Mouse (Mus musculus): ENCODE data around the gene Nudcd2. TPM values are rescaled to one million over a fixed set of nuclear protein-coding genes. Genes with fewer than 3 reads are reported as not detected.

Nudcd2 gene
- polyA plus RNA-seq (2017; shearing (Covaris generic)): 53.5 TPM

GRCm38 (mm10) chr11:40733339-40734174, at the start of gene Nudcd2, which contains the start of gene Hmmr:
Gene Nudcd2, plus strand, starts transcription at chr11:40733667.
Gene Hmmr, minus strand, starts transcription at chr11:40733422.

GRCm38 (mm10) chr11:40695103-40695502, 38.4 kb upstream of the Nudcd2 start, which contains the start of gene Mat2b:
Gene Mat2b, minus strand, starts transcription at chr11:40695203.

GRCm38 (mm10) chr11:40755109-40755627, 21.7 kb downstream of the Nudcd2 start, which contains the start of gene Ccng1:
Gene Ccng1, minus strand, starts transcription at chr11:40755311.

Other genes starting within 250 kb of the Nudcd2 start
- 244 TPM for gene Mat2b, start 38.5 kb upstream of the Nudcd2 start, polyA plus RNA-seq (2017; shearing (Covaris generic))
- 2.0 TPM for gene Hmmr, start 245 bp upstream of the Nudcd2 start, polyA plus RNA-seq (2017; shearing (Covaris generic))
- 145 TPM for gene Ccng1, start 21.6 kb downstream of the Nudcd2 start, polyA plus RNA-seq (2017; shearing (Covaris generic))